Mouse (Mus musculus) gastrocnemius, postnatal 4 days (tissue): ENCODE data around the gene Fut9. TPM values are rescaled to one million over a fixed set of nuclear protein-coding genes. Genes with fewer than 3 reads are reported as not detected.
A peak's percentile ranks its signal among the peaks of the same experiment; 100 is the strongest.

Source experiments
- DNase-seq, 2 experiments: peaks; one replicate each; pipeline ENCODE4 v3.0.0; 2021 to 2022; ENCODE audit warnings: low spot score in 2 of 2, mixed read lengths in 2 of 2
- long read RNA-seq, 2 experiments: library from polyadenylated mRNA; stranded (forward); transcript quantifications; one replicate each; pipeline ENCODE4 v2.0.0; 2021
- total RNA-seq, 2 experiments: library from RNA; stranded (reverse); gene quantifications; 2 replicates each; pipeline ENCODE4 v1.2.3; 2021

Gene Fut9
- under 1 TPM in 1 of 2 experiments, not detected in 1; 0.10 TPM for total RNA-seq
- long read RNA-seq, experiment 1 = 0 reads
- long read RNA-seq, experiment 2 = 0 reads

GRCm38 (mm10) chr4:25799476-25800283 lies at the start of gene Fut9:
Gene Fut9, minus strand, starts transcription at chr4:25800244.
- DNase-seq = peak in 1 of 2 experiments; percentile 14

GRCm38 (mm10) chr4:25815783-25816182 lies 15.7 kb upstream of the Fut9 start:
- no peak for DNase-seq

DNA sequence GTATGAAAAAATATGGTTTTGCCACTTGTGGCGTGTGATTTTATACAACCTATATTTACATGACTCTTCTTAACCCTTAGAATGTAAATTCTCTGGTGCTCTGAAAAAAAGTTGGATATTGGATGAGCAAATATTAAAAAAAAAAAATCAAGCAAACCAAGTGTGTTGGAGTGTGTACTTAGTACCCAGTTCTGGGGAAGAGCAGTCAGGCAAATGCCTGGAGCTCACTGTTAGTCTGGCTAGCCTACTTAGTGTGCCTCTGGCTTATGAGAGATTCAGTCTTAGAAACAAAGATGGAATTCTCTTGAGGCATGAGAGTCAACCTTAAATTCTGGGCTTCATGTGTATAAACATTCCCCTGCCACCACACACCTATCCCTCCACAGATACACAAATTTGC lies 13.3 kb upstream of the Fut9 start:
- no peak for DNase-seq

- no peak for DNase-seq
Observed at GRCm38 (mm10) chr4:25810058-25810457, 10.0 kb upstream of the Fut9 start.

DNA sequence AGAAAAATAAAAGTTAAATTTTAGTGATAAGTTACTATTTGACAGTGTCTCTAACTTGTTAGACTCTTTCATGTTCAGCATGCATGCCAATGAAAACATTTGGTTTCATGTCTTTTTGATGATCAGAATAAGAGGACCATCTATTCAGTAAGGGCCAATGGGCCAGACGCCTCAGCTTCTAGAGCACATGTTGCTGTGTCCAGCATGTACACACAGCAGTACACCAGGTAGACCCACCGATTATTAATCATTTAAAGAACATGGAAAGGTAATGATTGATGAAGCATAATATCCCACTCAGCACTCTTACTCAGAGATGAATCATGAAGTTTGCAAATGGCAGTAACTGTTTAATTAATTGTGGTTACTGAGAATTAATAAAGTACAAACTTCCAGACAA lies 1.7 kb upstream of the Fut9 start:
- no peak for DNase-seq

DNA sequence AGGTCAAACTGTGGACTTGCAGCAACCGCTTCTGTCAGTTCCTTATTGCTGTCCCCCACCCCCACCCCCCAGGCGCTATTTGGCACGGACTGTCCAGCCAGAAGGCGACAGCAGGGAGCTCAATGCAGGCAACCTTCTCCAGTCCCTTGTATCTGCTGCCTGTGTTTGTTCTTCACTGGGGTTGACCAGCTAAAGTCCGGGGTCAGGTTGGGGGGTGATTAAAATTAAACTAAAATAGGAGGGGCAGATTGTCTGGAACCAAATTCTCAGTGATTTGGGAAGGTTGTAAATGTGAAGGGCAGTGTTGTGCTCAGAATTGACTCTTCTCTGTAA lies 206 bp upstream of the Fut9 start:
- DNase-seq = no peak

GRCm38 (mm10) chr4:25799051-25799475 lies 981 bp downstream of the Fut9 start:
- no peak for DNase-seq

DNA sequence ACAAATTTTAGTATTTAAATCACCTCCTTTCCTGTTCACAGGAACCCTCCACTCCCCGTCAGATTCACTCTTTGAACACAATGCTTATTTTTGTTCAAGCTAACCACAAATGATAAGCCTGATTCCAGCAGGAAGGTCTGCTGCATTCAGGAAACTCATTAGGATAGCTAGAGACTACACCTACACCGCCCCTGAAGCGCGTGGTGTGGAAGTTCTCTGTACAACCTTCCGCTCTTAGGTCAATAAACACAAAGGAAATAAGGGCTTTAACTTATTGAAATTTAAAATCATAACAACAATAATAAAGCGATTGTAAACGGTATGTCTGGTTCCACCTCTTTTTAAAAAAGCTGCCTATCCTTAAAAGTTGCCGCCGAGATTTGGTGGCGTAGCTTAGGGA lies 1.6 kb downstream of the Fut9 start:
- no peak for DNase-seq

DNA sequence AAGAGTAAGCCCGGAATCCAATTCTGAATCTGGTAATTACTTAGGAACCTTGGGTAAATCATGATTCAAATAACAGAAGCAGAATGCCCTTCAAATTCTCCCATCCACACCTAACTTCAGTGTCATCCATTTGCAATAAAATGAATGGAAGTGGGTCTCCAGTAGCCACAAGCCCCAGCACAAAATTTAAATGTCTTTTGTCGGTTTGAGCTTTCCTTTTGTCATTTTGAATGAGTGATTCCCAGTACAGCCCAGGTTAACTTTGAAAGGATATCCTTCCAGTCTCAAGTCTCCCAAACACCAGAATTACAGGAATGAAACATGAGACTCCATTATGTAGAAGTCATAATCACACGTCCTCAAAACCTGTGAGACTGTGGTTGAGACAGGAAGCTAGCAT lies 3.9 kb downstream of the Fut9 start:
- DNase-seq = no peak

- no peak for DNase-seq
Observed at GRCm38 (mm10) chr4:25785276-25785675, 14.8 kb downstream of the Fut9 start.

- DNase-seq = no peak
Observed at GRCm38 (mm10) chr4:25768657-25769056, 31.4 kb downstream of the Fut9 start.

DNA sequence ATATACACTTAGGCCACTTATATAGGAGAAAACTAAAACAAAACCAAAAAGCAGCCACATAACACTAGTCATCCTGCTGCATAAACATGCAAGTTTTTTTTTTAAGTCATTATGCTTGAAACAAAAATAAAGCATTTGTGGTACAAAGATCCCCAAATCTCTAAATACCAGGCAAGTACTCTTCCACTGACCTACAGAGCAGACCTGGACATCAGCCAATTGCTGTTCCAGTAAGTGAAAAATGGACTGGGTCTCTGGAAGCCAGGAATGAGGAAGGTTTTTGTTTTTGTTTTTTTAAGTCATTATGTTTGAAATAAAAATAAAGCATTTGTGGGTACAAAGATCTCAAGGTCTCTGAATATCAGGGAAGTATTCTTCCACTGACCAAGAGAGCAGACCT lies 37.0 kb downstream of the Fut9 start:
- DNase-seq = no peak

DNA sequence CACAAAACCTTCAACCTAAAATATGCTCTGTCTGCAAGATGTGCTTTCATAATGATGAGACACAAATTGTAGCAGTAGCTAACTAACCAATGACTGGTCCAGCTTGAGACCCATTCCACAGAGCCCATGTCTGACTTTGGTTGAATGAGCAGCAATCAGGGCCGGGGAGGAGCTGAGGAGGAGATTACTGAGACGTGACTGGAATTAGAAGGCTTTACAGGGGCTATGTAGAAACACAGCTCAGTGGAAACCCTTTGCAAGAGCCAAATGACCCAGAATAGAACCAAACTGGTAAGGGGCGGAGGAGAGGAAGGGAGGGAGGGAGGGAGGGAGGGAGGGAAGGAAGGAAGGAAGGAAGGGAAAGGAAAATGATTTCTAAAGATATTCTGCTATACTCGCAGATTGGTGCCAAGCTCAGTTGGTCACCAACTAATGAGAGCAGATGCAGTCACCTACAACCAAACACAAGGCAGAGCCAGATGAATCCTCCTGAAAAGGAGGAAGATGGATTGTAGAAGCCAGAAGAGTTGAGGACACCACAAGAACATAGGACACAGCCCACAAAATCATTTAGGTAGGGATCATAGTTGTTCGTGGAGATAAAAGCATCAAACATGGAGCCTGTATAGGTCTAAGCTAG lies 42.0 kb downstream of the Fut9 start:
- DNase-seq = no peak

GRCm38 (mm10) chr4:25741553-25741952 lies 58.5 kb downstream of the Fut9 start:
- no peak for DNase-seq

- no peak for DNase-seq
Observed at GRCm38 (mm10) chr4:25738782-25739181, 61.3 kb downstream of the Fut9 start.

GRCm38 (mm10) chr4:25721576-25721975 lies 78.5 kb downstream of the Fut9 start:
- no peak for DNase-seq

DNA sequence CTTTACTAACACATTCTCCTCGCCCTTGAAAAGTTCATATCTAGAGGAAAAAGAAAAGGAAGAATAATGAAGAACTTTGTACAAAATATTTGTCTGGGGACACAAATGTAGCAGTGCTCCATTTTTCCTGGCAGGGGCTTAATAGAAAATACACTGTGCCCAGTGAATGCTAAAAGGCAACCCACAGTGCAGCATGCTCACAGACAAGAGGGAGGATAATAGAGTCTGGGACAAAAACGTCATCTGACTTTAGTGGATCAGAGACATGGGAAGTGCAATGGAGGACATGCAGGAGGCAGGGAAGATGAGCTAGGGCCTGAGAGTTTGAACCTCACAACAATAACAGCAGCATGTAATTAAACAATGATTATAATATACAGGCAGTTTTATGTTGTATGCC lies 86.1 kb downstream of the Fut9 start:
- DNase-seq = no peak

- no peak for DNase-seq
Observed at GRCm38 (mm10) chr4:25684976-25685375, 115.1 kb downstream of the Fut9 start.

DNA sequence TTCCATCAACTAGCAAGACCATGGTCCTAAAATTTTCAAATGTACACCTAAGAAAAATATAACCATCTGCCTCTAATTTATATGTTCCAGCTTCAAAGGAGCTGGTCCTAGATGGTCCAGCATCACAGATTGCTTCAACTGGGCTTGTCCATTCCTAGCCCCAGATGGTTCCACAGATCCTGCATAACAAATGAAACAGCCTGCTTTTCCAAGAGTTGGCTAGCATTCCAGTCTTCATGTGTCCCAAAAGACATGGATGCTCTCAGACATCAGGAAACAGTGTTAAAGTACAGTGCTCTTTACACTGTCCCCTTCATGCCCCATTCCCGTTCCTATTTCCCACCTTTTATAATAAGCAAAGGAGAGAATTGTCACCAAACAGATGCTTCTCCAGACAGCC lies 135.8 kb downstream of the Fut9 start:
- DNase-seq = no peak

- DNase-seq = no peak
Observed at GRCm38 (mm10) chr4:25661204-25661727, 138.8 kb downstream of the Fut9 start.

- DNase-seq = no peak
Observed at GRCm38 (mm10) chr4:25658792-25659191, 141.3 kb downstream of the Fut9 start.

GRCm38 (mm10) chr4:25651902-25652301 lies 148.1 kb downstream of the Fut9 start:
- DNase-seq = no peak

DNA sequence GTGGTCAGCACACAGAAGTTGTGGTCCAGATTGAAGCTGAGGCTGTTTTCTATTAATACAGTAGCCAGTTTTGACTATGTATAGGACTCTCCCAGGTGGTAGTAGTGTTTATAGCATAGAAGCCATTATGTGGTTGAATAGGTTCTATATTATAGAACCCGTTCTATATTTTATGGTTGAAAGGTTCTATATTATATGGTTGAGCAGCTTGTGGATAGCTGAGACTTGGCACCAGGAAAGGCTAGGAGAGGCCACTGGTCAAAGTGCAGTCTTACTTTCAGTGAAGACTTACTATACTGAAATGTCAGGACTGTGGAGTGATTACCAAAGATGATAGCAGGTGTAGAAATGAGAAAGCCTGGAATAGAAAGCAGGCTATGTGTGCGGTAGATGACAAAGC lies 151.9 kb downstream of the Fut9 start:
- no peak for DNase-seq
